Mouse (Mus musculus) brain, embryonic 14.5 days (tissue): ENCODE data around the gene Sp3. TPM values are rescaled to one million over a fixed set of nuclear protein-coding genes. Genes with fewer than 3 reads are reported as not detected.
A peak's percentile ranks its signal among the peaks of the same experiment; 100 is the strongest.
"Not testable (repeated sequence)": the region's sequence is repeated elsewhere in the genome, so short reads cannot be mapped to it uniquely, and the experiment has no call there.

ENCODE experiments used
- DNase-seq: peaks from one replicate; pipeline ENCODE4 v3.0.0-alpha.2; 2011; ENCODE audit warnings: low read depth
- CTCF ChIP-seq: fragments of 200-500 bp; IDR thresholded peaks from 2 replicates; pipeline ENCODE4 v1.5.1; 2012; ENCODE audit warnings: inconsistent platforms, mild to moderate bottlenecking, moderate library complexity, borderline replicate concordance; ENCODE audit not compliant: insufficient read depth, insufficient read length; ENCODE audit errors: extremely low read depth
- POLR2A ChIP-seq: fragments of 200-500 bp; IDR thresholded peaks from 2 replicates; pipeline ENCODE4 v1.6.1; 2012; ENCODE audit warnings: mild to moderate bottlenecking, inconsistent platforms, borderline replicate concordance; ENCODE audit not compliant: poor library complexity, insufficient read depth, insufficient read length, severe bottlenecking; ENCODE audit errors: extremely low read depth
- polyA plus RNA-seq: library from polyadenylated mRNA; depleted of rRNA; stranded (reverse); fragments of >200 nt; gene quantifications from 2 replicates; pipeline ENCODE4 v1.2.3, GENCODE M21; 2012; rRNA removed

Gene Sp3
- polyA plus RNA-seq, 1 experiment = 41.7 TPM

- DNase-seq = peak; percentile 12
- TF ChIP-seq POLR2A (no peak), CTCF (no peak)
These were observed 71.9 kb downstream of the Sp3 start for GRCm38 (mm10) chr2:72908191-72908910.

GRCm38 (mm10) chr2:72906745-72907144, 73.5 kb downstream of the Sp3 start:
- TF ChIP-seq POLR2A = no peak
- DNase-seq = peak; percentile 57

- DNase-seq = not testable (repeated sequence)
These were observed 77.2 kb downstream of the Sp3 start for GRCm38 (mm10) chr2:72902816-72903680.

- TF ChIP-seq POLR2A (no peak), CTCF (no peak)
- DNase-seq = no peak
These were observed 81.4 kb downstream of the Sp3 start for GRCm38 (mm10) chr2:72898782-72899305.

GRCm38 (mm10) chr2:72898094-72898781, 82.0 kb downstream of the Sp3 start:
- no peak for DNase-seq
- TF ChIP-seq CTCF (no peak), POLR2A (no peak)

- no peak for DNase-seq
These were observed 90.4 kb downstream of the Sp3 start for GRCm38 (mm10) chr2:72889806-72890205.

More at GRCm38 (mm10) chr2:72889806-72890205, 90.4 kb downstream of the Sp3 start:
- no peak for TF ChIP-seq POLR2A
- TF ChIP-seq CTCF = no peak

Other genes starting within 250 kb of the Sp3 start
- gene Gm11084, start 6.3 kb upstream of the Sp3 start, polyA plus RNA-seq = not detected in 2 replicates
- 36.7 and 43.9 TPM in 2 replicates for gene Ola1, start 238.5 kb upstream of the Sp3 start, polyA plus RNA-seq